In the genomic region with DNA sequence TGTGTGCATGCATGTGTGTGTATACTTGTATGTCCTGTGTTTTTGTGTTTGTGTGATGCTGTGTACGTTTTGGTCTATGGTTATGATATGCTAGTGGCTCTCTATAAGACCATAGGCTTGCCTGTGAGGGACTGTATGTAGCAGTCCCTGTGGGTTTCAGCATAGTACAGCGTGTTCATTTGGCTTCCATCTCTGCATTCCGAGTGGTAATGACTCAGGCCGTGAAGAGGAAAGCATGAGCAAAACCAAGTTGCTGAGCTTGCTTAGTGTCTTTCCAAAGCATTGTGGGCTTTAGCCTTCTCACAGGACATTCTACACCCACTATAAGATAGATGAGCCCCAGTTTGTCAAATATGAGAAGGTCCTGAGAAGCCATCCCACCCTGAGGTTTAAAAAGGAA, we compare ENCODE assay signal across 31 mouse cellular contexts. TPM values are rescaled to one million over a fixed set of nuclear protein-coding genes. Genes with fewer than 3 reads are reported as not detected.
"Had no signal": no experiment of that assay in that cellular context is flagged by ENCODE, and none has a peak within 500 bp of the region (broad histone marks: within the 10 kb centered on the region; RNA-seq: fewer than 3 reads in every experiment).

No protein-coding gene starts in this region.

- H3K9me3 ChIP-seq: limb, embryonic 15.5 days; midbrain, embryonic 12.5 days; midbrain, embryonic 15.5 days; neural tube, embryonic 12.5 days; neural tube, embryonic 15.5 days had no signal

- H3K4me3 ChIP-seq: limb, embryonic 12.5 days; limb, embryonic 15.5 days; midbrain, embryonic 12.5 days; midbrain, embryonic 15.5 days; neural tube, embryonic 12.5 days; neural tube, embryonic 15.5 days had no signal

- H3K4me2 ChIP-seq: limb, embryonic 12.5 days; limb, embryonic 15.5 days; liver, embryonic 11.5 days; lung, embryonic 14.5 days; midbrain, embryonic 12.5 days; midbrain, embryonic 15.5 days; neural tube, embryonic 12.5 days; neural tube, embryonic 15.5 days had no signal

- ATAC-seq: liver, postnatal 0 days; midbrain, embryonic 15.5 days had no signal

- H3K4me1 ChIP-seq: limb, embryonic 12.5 days; limb, embryonic 15.5 days; midbrain, embryonic 12.5 days; midbrain, embryonic 15.5 days; neural tube, embryonic 12.5 days; neural tube, embryonic 15.5 days had no signal

- H3K36me3 ChIP-seq: limb, embryonic 12.5 days; limb, embryonic 15.5 days; midbrain, embryonic 12.5 days; midbrain, embryonic 15.5 days; neural tube, embryonic 12.5 days; neural tube, embryonic 15.5 days had no signal

- H3K9ac ChIP-seq: limb, embryonic 12.5 days; limb, embryonic 15.5 days; liver, embryonic 14.5 days; liver, postnatal 0 days; lung, embryonic 14.5 days; midbrain, embryonic 12.5 days; midbrain, embryonic 15.5 days; neural tube, embryonic 12.5 days; neural tube, embryonic 15.5 days had no signal

- DNase-seq: kidney, adult 9 months; kidney, postnatal 14 days; kidney, postnatal 4 days; layer of hippocampus, postnatal 36 days; left cerebral cortex, postnatal 4 days; liver, postnatal 0 days; lung, embryonic 14.5 days; lung, postnatal 10 days; right cerebral cortex, adult 18-20 months; right cerebral cortex, postnatal 14 days; right cerebral cortex, postnatal 4 days; thymus, adult 2 months; thymus, postnatal 14 days; thymus, postnatal 4 days had no signal

- H3K27ac ChIP-seq: limb, embryonic 12.5 days; limb, embryonic 15.5 days; liver, embryonic 14.5 days; macrophage; midbrain, embryonic 12.5 days; midbrain, embryonic 15.5 days; neural tube, embryonic 12.5 days; neural tube, embryonic 15.5 days; stomach, postnatal 0 days had no signal

- H3K27me3 ChIP-seq: limb, embryonic 12.5 days; limb, embryonic 15.5 days; midbrain, embryonic 12.5 days; midbrain, embryonic 15.5 days; neural tube, embryonic 12.5 days; neural tube, embryonic 15.5 days had no signal

RNA-seq across cellular contexts. Expression of a gene that starts 39.1 kb away (rescaled TPM):
- total RNA-seq: layer of hippocampus, adult 18-20 months; layer of hippocampus, postnatal 10 days; layer of hippocampus, postnatal 36 days; left cerebral cortex, adult 8-10 months; left cerebral cortex, postnatal 14 days; left cerebral cortex, postnatal 4 days had no signal
- polyA plus RNA-seq: kidney, embryonic 16.5 days; limb, embryonic 12.5 days; liver, embryonic 11.5 days; lung, embryonic 14.5 days; midbrain, embryonic 12.5 days; midbrain, embryonic 15.5 days; neural tube, embryonic 12.5 days; stomach, embryonic 14.5 days; stomach, postnatal 0 days had no signal

RNA-seq across cellular contexts. Expression of a gene that starts 39.3 kb away (rescaled TPM):
- total RNA-seq: megakaryocyte, adult 5-6 weeks had no signal
- polyA plus RNA-seq: liver, embryonic 11.5 days; liver, embryonic 14.5 days; liver, postnatal 0 days; lung, embryonic 14.5 days; macrophage; midbrain, embryonic 15.5 days had no signal
